Mouse (Mus musculus) liver, embryonic 14.5 days (tissue): Measurements from ENCODE around the gene Vash2.
"Not testable (repeated sequence)": the region's sequence is repeated elsewhere in the genome, so short reads cannot be mapped to it uniquely, and the experiment has no call there.

Source experiments
- CTCF ChIP-seq: IDR thresholded peaks from 2 replicates; pipeline ENCODE4 v1.5.1; 2016; ENCODE audit warnings: antibody characterized with exemption, low read depth, control low read depth
- EP300 ChIP-seq: IDR thresholded peaks from 2 replicates; pipeline ENCODE4 v1.6.1; 2016; ENCODE audit warnings: antibody characterized with exemption, low read depth

GRCm38 (mm10) chr1:190924812-190925211 is 54.3 kb downstream of the Vash2 start, which contains the start of gene Angel2:
- not testable (repeated sequence) for TF ChIP-seq CTCF, EP300
